Mouse (Mus musculus): ENCODE data around the gene Chst5.

DNA sequence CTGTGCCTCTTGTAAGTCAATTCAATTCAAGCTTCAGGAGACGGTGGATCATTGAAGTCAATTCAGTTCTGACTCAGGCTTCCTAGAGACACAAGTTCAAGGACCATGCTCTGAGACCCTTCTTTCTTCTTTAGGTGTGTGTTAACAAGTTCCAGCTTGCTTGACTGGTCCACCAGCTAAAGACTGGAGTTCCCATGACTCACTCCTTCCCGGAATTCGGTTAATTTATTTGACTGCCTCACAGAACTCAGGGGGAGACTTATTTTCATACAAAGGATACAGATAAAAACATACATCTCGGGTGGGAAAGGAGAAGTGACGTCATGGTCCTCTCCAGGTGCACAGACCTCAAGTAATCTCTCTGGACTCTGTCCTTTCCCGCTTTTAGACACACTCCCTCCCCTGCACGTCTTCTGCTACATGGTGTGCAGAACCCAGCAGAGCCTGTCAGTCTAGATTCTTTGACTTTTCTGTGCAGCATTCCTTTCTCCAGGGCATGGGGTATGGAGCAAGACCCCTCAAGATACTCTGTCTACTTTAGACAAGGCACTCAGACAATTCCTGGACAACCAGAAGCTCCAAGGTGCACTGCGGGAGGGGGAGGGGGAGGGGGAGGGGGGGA, 4.6 kb downstream of the Chst5 start:
- TF ChIP-seq CTCF (IDR thresholded peaks at IDR 0.05; ENCODE audit: low read depth, low read length): no peak
- no peak for TF ChIP-seq POLR2A (IDR thresholded peaks at IDR 0.05; ENCODE audit: insufficient read depth, low read length)
- TF ChIP-seq EP300 (IDR thresholded peaks at IDR 0.05; ENCODE audit: insufficient read depth, low read depth, low read length): no peak
